Mouse (Mus musculus) intestine, embryonic 15.5 days (tissue): ENCODE results near the gene Qrfpr. TPM values are rescaled to one million over a fixed set of nuclear protein-coding genes. Genes with fewer than 3 reads are reported as not detected.

Experiments
- ATAC-seq: fragments of 200-750 bp; cut with Nextera tagmentation; 2 replicates; pipeline ENCODE4 v1.8.0; 2017; ENCODE audit warnings: moderate TSS enrichment, moderate library complexity
- H3K27ac ChIP-seq: fragments of 300-500 bp; sonication (generic); 2 replicates; pipeline ENCODE4 v1.5.1; 2015; ENCODE audit warnings: mild to moderate bottlenecking, inconsistent platforms
- H3K27me3 ChIP-seq: fragments of 300-500 bp; sonication (generic); replicated peaks from 2 replicates; pipeline ENCODE4 v1.6.1; 2015; ENCODE audit warnings: inconsistent platforms
- H3K36me3 ChIP-seq: fragments of 300-500 bp; sonication (generic); 2 replicates; pipeline ENCODE4 v1.6.1; 2015; ENCODE audit warnings: inconsistent platforms
- H3K4me1 ChIP-seq: fragments of 300-500 bp; sonication (generic); replicated peaks from 2 replicates; pipeline ENCODE4 v1.6.1; 2015; ENCODE audit warnings: inconsistent platforms
- H3K4me2 ChIP-seq: fragments of 300-500 bp; sonication (generic); replicated peaks from 2 replicates; pipeline ENCODE4 v1.6.1; 2015; ENCODE audit warnings: mild to moderate bottlenecking, inconsistent platforms
- H3K4me3 ChIP-seq: fragments of 300-500 bp; sonication (generic); replicated peaks from 2 replicates; pipeline ENCODE4 v1.5.1; 2015; ENCODE audit warnings: inconsistent platforms
- H3K9ac ChIP-seq: fragments of 300-500 bp; sonication (generic); 2 replicates; pipeline ENCODE4 v1.6.1; 2015; ENCODE audit warnings: inconsistent platforms
- H3K9me3 ChIP-seq: fragments of 300-500 bp; sonication (generic); 2 replicates; pipeline ENCODE4 v1.6.1; 2016; ENCODE audit warnings: inconsistent platforms
- WGBS: fragments of 180-500 bp; shearing (Covaris S2); methylation state at CpG from one replicate; pipeline ENCODE4 v1.1.7; 2015; 5-methylcytosine and 5-hydroxymethylcytosine counted together
- polyA plus RNA-seq: library from polyadenylated mRNA; unstranded; fragments of >200 nt; fragmentation: Nextera tagmentation; extraction: Ambion mirVana; gene quantifications from 2 replicates; pipeline ENCODE4 v1.2.1, GENCODE M21; 2015

The Qrfpr gene
- 0.13 TPM in 1 of 2 replicates, not detected in the other for polyA plus RNA-seq

DNA sequence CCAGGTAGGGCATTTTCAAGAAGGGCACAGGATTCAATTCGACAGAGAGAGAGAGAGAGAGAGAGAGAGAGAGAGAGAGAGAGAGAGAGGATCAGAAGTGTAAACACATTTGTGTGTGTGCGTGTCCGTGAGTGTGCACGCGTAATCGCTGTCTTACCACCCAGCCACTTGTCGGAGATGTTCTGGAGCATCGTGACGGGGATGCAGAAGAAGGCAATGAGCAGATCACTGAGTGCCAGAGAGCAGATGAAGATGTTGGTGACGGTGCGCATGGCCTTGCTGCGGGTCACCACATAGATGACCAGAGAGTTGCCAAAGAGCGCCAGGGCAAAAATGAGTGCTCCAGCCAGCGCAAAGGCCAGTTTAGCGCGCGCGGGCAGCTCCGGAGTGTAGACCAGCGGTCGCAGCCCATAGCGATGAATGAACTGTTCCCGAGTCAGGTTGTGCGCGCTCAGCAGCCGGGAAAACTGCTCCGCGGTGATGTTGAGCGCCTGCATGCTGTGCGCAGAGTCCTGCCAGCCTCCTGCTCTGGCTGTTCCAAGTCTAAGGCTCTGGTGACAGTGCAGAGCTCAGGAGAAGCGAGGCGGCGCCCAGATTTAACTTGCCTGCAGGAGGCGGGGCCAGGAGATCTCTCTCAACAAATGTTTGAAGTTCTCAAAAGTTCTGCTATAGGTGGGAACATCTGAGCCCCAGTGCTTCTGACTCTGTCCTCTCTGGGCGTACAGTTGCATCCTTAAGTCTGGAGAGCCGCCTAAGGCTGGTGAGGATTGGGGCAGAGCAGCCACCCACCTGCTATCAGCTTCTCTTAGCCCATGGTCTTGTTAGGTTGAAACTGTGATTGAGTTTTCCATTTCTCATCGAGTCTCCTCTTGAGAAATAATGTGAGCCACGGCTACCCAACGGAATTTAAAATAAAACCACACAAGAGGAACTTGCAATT, at the start of gene Qrfpr:
Gene Qrfpr, minus strand, starts transcription at position 571 of the 940 bp plus-strand sequence.
- Histone ChIP-seq H3K4me3 (peak within 1 kb of the TSS; percentile 11; the same call in 1 of the 2 replicates), H3K36me3 (no peaks in the 10 kb centered on the region), H3K9ac (no peak within 1 kb of the TSS), H3K27me3 (peaks cover 14% of the 10 kb centered on the region), H3K4me1 (0 out of 2 replicates have a peak, but pooled peaks cover 2% of the 10 kb centered on the region), H3K9me3 (no peaks in the 10 kb centered on the region), H3K4me2 (peak within 1 kb of the TSS; percentile 62), H3K27ac (no peak within 1 kb of the TSS)
- no peak; the same call in 1 of the 2 replicates for ATAC-seq
- WGBS: 7% methylated on average over 39 of the region's 39 CpGs

- WGBS: 83% methylated on average over 11 of the region's 11 CpGs
- Histone ChIP-seq H3K9me3 (no peaks in the 10 kb centered on the region), H3K4me2 (no peak overlapping the region), H3K27ac (no peak overlapping the region), H3K27me3 (no peaks in the 10 kb centered on the region), H3K9ac (no peak overlapping the region), H3K4me3 (no peak overlapping the region), H3K36me3 (no peaks in the 10 kb centered on the region), H3K4me1 (no peaks in the 10 kb centered on the region)
- no peak for ATAC-seq
Measured at GRCm38 (mm10) chr3:36263873-36264272, 41.8 kb upstream of the Qrfpr start.

GRCm38 (mm10) chr3:36263265-36263664, 41.2 kb upstream of the Qrfpr start:
- Histone ChIP-seq H3K9me3 (no peaks in the 10 kb centered on the region), H3K4me2 (no peak overlapping the region), H3K27me3 (no peaks in the 10 kb centered on the region), H3K4me3 (no peak overlapping the region), H3K9ac (no peak overlapping the region), H3K27ac (no peak overlapping the region), H3K4me1 (no peaks in the 10 kb centered on the region), H3K36me3 (no peaks in the 10 kb centered on the region)
- no peak for ATAC-seq
- 73% methylated on average over 4 of the region's 4 CpGs for WGBS

DNA sequence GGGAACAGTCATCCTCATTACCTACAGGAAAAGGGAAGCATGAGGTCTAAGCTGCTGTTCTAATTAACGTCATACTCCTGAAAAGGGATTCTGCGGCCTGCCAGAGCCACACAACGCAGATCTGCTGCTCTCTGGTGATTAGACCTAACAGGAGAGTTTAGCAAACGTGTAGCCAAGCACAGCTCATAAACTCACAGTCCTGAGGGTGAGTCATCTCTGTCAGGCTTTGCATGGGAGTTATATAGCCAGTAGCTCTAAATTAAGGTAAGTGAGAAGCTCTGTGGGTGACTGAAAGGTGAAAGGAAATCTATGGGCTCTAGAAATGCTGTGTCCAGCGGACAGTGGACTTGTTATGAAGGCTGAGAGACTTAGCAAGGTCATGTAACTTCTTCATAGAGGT, 28.5 kb upstream of the Qrfpr start:
- Histone ChIP-seq H3K27me3 (no peaks in the 10 kb centered on the region), H3K36me3 (no peaks in the 10 kb centered on the region), H3K27ac (no peak overlapping the region), H3K9ac (no peak overlapping the region), H3K4me2 (no peak overlapping the region), H3K4me1 (no peaks in the 10 kb centered on the region), H3K9me3 (no peaks in the 10 kb centered on the region), H3K4me3 (no peak overlapping the region)
- WGBS: 52% methylated on average over 5 of the region's 5 CpGs
- ATAC-seq: no peak

DNA sequence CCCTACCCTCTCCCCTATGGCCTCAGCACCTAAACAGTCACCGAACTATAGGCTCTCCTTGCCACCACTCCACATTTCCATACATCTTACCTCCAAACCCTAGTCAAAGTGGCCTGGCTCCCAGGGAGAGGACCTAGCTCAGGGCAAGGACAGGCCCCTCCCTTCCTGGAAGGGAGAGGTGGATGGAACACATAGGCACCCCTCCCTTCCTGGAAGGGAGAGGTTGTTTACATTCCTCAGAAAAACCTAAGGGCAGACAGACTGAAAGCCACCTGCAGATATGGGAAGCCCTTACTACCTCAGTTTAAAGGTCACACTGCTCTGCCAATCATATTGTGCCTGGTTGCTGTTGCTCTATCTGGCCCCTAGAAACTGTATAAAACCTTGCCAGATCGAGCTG, 26.3 kb upstream of the Qrfpr start:
- 84% methylated on average over 2 of the region's 2 CpGs for WGBS
- no peak overlapping the region for H3K4me3 ChIP-seq

DNA sequence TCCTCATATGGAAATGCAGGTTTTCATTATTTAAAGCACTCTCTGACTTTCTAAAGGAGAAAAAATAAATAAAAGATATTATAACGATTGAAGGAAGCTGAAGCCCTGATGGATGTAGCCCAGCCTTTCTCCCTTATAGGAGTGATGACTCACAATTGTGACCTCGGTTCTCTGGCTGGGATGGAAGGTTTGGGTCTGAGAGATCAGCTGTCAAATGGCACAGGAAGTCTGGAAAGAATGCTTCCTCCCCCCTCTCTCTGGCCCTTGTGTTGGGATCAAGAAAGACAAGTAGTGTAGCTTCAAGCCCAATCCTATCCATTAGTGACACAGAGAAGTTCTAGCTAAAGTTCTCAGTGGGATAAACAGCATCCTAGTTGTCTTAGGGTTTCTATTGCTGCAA, 7.8 kb upstream of the Qrfpr start:
- Histone ChIP-seq H3K4me1 (no peaks in the 10 kb centered on the region), H3K27me3 (no peaks in the 10 kb centered on the region), H3K9ac (no peak overlapping the region), H3K27ac (no peak overlapping the region), H3K36me3 (no peaks in the 10 kb centered on the region), H3K9me3 (no peaks in the 10 kb centered on the region), H3K4me3 (no peak overlapping the region), H3K4me2 (no peak overlapping the region)
- 56% methylated on average over 2 of the region's 2 CpGs for WGBS
- no peak for ATAC-seq

More for the DNA sequence above, 26.3 kb upstream of the Qrfpr start:
- Histone ChIP-seq H3K27me3 (no peaks in the 10 kb centered on the region), H3K36me3 (no peaks in the 10 kb centered on the region), H3K9ac (no peak overlapping the region), H3K4me2 (no peak overlapping the region), H3K9me3 (no peaks in the 10 kb centered on the region), H3K4me1 (no peaks in the 10 kb centered on the region), H3K27ac (no peak overlapping the region)
- no peak for ATAC-seq

GRCm38 (mm10) chr3:36227246-36227645, 5.1 kb upstream of the Qrfpr start:
- no peak overlapping the region for H3K27ac ChIP-seq
- no peak overlapping the region for H3K4me2 ChIP-seq
- no peaks in the 10 kb centered on the region for H3K36me3 ChIP-seq
- ATAC-seq: no peak
- H3K9me3 ChIP-seq: no peaks in the 10 kb centered on the region
- no peak overlapping the region for H3K9ac ChIP-seq
- peaks cover under 1% of the 10 kb centered on the region for H3K27me3 ChIP-seq
- H3K4me1 ChIP-seq: no peaks in the 10 kb centered on the region
- H3K4me3 ChIP-seq: no peak overlapping the region
- WGBS: 94% methylated on average over 1 of the region's 1 CpGs

- H3K4me3 ChIP-seq: no peak overlapping the region
- H3K9ac ChIP-seq: no peak overlapping the region
- H3K9me3 ChIP-seq: no peaks in the 10 kb centered on the region
- ATAC-seq: no peak
- 38% methylated on average over 2 of the region's 2 CpGs for WGBS
- 0 out of 2 replicates have a peak, but pooled peaks cover 2% of the 10 kb centered on the region for H3K4me1 ChIP-seq
- peaks cover 14% of the 10 kb centered on the region for H3K27me3 ChIP-seq
- H3K36me3 ChIP-seq: no peaks in the 10 kb centered on the region
- H3K27ac ChIP-seq: no peak overlapping the region
- no peak overlapping the region for H3K4me2 ChIP-seq
Measured at GRCm38 (mm10) chr3:36223361-36223760, 1.2 kb upstream of the Qrfpr start.

- no peaks in the 10 kb centered on the region for H3K4me1 ChIP-seq
- no peak overlapping the region for H3K9ac ChIP-seq
- no peak for ATAC-seq
- H3K27ac ChIP-seq: no peak overlapping the region
- no peaks in the 10 kb centered on the region for H3K27me3 ChIP-seq
- H3K9me3 ChIP-seq: no peaks in the 10 kb centered on the region
- H3K36me3 ChIP-seq: no peaks in the 10 kb centered on the region
- no peak overlapping the region for H3K4me2 ChIP-seq
- H3K4me3 ChIP-seq: no peak overlapping the region
- 79% methylated on average over 4 of the region's 4 CpGs for WGBS
Measured at GRCm38 (mm10) chr3:36212758-36213157, 9.4 kb downstream of the Qrfpr start.

- 63% methylated on average over 2 of the region's 2 CpGs for WGBS
- no peak overlapping the region for H3K4me3 ChIP-seq
- no peak overlapping the region for H3K27ac ChIP-seq
- no peak overlapping the region for H3K9ac ChIP-seq
- H3K36me3 ChIP-seq: no peaks in the 10 kb centered on the region
- no peaks in the 10 kb centered on the region for H3K4me1 ChIP-seq
- H3K4me2 ChIP-seq: no peak overlapping the region
- ATAC-seq: no peak
- no peaks in the 10 kb centered on the region for H3K27me3 ChIP-seq
- no peaks in the 10 kb centered on the region for H3K9me3 ChIP-seq
Measured at GRCm38 (mm10) chr3:36210939-36211338, 11.2 kb downstream of the Qrfpr start.

- ATAC-seq: 0 out of 2 replicates have a peak, but pooled peaks have one; percentile 49
- H3K9ac ChIP-seq: no peak overlapping the region
- 51% methylated on average over 11 of the region's 11 CpGs for WGBS
Measured at GRCm38 (mm10) chr3:36209776-36210555, 12.1 kb downstream of the Qrfpr start.

GRCm38 (mm10) chr3:36207520-36208264, 14.4 kb downstream of the Qrfpr start:
- Histone ChIP-seq H3K27ac (no peak overlapping the region), H3K9ac (no peak overlapping the region), H3K36me3 (no peaks in the 10 kb centered on the region), H3K9me3 (no peaks in the 10 kb centered on the region), H3K4me1 (no peaks in the 10 kb centered on the region), H3K4me3 (no peak overlapping the region), H3K4me2 (no peak overlapping the region), H3K27me3 (no peaks in the 10 kb centered on the region)
- no peak for ATAC-seq
- 74% methylated on average over 19 of the region's 19 CpGs for WGBS

More at GRCm38 (mm10) chr3:36209776-36210555, 12.1 kb downstream of the Qrfpr start:
- Histone ChIP-seq H3K27ac (no peak overlapping the region), H3K4me2 (no peak overlapping the region), H3K4me1 (no peaks in the 10 kb centered on the region), H3K36me3 (no peaks in the 10 kb centered on the region), H3K4me3 (no peak overlapping the region), H3K9me3 (no peaks in the 10 kb centered on the region), H3K27me3 (no peaks in the 10 kb centered on the region)
